Mouse (Mus musculus) CH12.LX (cell line): ENCODE results near the gene Yars2.

Experiments used
- CTCF ChIP-seq, 2 experiments: IDR thresholded peaks in 1 of 2; conservative IDR thresholded peaks in 1 of 2; 2 replicates each; pipeline ENCODE4 v1.5.1; 2011 to 2012; ENCODE audit warnings: low read depth in 2 of 2, low read length in 2 of 2, improper control_type of control experiment in 1 of 2, inconsistent platforms in 1 of 2, mild to moderate bottlenecking in 1 of 2, moderate library complexity in 1 of 2
- EP300 ChIP-seq: IDR thresholded peaks from 2 replicates; pipeline ENCODE4 v1.6.1; 2011; ENCODE audit warnings: low read length, improper control_type of control experiment
- HCFC1 ChIP-seq: IDR thresholded peaks from 2 replicates; pipeline ENCODE4 v1.6.1; 2012; ENCODE audit warnings: low read depth, mild to moderate bottlenecking, inconsistent platforms, low read length, improper control_type of control experiment
- POLR2A ChIP-seq: IDR thresholded peaks from 2 replicates; pipeline ENCODE4 v1.6.1; 2011; ENCODE audit warnings: low read depth, mild to moderate bottlenecking, improper control_type of control experiment, low read length
- USF2 ChIP-seq: conservative IDR thresholded peaks from 2 replicates; pipeline ENCODE4 v1.6.1; 2011; ENCODE audit warnings: low read depth, low read length, improper control_type of control experiment
- ZMIZ1 ChIP-seq: IDR thresholded peaks from 2 replicates; pipeline ENCODE4 v1.6.1; 2012; ENCODE audit warnings: low read depth, mild to moderate bottlenecking, inconsistent platforms, low read length, improper control_type of control experiment

DNA sequence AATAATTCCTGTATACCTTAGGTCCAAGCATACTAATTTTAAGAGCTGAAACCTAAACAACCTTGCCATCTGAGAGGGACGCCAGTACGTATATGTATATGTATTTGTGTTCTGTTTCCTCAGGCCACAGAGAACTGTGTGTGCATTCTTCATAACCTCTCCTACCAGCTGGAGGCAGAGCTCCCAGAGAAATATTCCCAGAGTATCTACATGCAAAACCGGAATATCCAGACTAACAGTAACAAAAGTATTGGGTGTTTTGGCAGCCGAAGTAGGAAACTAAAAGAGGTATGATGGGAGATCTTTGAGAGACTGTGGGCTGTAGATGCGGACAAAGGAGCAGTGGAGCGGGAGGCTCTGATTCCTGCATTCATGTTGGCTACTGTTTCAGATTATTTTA is 41.3 kb upstream of the Yars2 start:
- TF ChIP-seq CTCF (conservative IDR thresholded peaks at IDR 0.05 in 1 of 2, IDR thresholded peaks at IDR 0.05 in 1 of 2; ENCODE audit: low read depth in 2 of 2, low read length in 2 of 2) = no peak
- no peak for TF ChIP-seq HCFC1
- no peak for TF ChIP-seq POLR2A
- TF ChIP-seq ZMIZ1 = no peak
- TF ChIP-seq EP300 = no peak
- no peak for TF ChIP-seq USF2
